Mouse (Mus musculus) gonadal fat pad, adult 2 months (tissue): ENCODE results near the gene Lmntd1. TPM values are rescaled to one million over a fixed set of nuclear protein-coding genes. Genes with fewer than 3 reads are reported as not detected.

Experiments
- DNase-seq: peaks from one replicate; pipeline ENCODE4 v3.0.0-alpha.2; 2012; ENCODE audit warnings: low read depth
- polyA plus RNA-seq: library from polyadenylated mRNA; depleted of rRNA; stranded (reverse); fragments of >200 nt; gene quantifications from 2 replicates; pipeline ENCODE4 v1.2.3, GENCODE M21; 2012; rRNA removed

The Lmntd1 gene
- polyA plus RNA-seq, result 1.5 and 2.5 TPM in 2 replicates

DNA sequence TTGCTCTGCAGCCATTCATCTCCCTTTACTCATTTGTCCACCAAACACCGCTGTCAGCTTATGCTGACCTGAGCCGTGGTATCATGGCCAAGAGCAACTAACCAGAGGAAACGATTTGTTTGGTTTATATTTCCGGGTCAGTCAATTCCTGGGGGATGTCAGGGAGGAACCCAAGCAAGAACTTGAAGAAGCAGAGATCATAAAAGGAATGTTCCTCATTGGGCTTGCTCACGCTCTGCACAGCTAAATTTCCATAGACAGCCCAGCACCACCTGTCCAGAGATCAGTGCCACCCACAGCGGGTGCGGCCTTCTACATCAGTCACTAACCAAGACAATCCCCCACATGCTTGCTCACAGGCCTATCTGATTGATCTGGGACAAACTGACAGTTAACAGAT lies at the start of gene Lmntd1:
Lmntd1 (minus strand) TSS at position 101 of the 400 bp plus-strand sequence.
- no peak for DNase-seq

DNA sequence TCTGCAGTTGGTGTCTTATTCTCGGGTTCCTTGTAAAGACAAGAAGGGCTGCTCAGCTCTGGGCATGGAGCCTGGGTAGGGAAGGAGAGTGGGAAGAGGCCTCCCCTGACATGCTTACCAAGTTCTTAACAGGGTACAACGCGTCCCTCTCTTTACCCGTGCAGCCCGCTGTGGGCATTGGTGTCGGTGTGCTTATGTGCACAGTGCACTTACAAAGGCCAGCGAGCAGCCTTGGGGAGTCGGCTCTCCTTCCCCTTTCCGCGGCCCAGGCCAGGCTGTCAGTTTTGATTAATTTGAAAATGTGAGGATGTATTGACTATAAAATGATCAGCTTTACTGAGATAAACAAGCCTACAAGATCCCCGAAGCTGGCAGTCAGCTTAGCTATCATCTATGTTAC lies 46.8 kb upstream of the Lmntd1 start:
- no peak for DNase-seq

DNA sequence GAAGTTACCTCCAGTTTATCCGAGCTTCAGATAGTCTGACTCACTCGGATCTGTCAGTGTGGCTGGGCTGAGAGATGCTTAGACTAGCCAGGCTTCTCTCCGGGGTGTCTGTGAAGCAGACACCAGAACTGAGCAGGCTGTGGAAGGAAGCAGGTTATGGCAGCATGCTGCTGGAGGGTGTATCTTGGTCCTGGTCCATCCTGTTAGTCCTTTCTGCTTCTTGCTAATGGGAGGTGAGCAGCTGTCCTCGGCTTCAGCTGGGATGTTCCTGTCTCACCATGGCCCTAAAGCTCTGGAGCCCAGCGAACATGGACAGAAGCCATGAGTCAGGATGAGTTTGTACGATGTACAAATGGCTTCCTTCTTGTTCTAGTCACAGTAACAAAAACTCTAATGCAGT lies 45.0 kb upstream of the Lmntd1 start:
- DNase-seq, result no peak

DNA sequence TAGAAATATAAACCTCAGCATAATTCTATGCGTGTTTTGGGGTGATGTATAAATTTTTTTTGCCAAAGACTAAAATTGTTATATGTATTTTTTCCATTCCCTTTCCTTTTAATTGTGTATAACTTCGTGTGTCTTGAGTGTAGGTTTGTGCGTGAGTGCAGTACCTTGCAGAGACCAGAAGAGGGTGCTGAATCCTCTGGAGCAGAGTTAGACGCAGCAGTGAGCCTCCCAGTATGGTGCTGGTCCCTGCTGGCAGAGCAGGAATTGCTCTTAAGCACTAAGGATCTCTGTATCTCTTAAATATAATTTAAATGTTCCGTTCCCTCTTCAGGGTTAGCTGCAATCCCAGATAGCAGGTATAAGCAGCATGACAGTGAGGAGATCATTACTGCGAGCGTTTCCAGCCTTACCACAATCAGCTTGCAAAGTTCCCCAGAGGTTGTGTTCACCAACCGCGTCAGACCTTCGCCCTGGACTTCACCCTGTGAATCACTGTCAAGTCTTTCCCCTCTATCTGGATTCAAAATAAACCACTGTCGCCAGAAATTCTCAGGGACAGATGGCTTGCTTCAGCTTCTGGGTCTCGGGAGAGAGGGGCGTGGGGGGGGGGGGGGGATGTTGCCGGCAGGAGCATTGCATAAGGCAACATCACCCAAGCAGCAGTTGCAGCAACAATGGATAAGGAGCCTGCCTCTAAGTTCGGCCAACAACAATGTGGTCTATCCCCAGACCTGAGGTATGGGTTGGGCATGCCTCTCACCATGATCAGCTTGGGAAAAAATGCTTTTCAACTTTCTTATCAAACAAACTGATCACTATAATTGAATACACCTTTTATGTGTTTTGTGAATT lies 42.8 kb upstream of the Lmntd1 start:
- DNase-seq, result no peak

DNA sequence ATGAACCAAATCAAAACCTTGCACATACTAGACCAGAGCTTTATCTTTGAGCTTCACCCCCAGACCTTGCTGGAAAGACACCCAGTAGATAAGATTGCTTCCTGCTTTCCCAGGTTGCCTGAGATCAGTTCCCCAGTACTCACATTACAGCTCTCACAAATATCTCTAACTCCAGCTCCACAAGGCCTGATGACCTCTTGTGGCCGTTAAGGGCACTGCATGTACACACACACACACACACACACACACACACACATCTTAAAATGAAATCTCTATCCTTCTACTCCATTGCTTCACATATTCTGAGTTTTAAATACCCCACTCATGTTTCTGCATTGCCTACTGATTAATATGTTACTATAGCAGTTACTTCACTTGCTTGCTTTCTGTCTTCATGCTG lies 41.6 kb upstream of the Lmntd1 start:
- no peak for DNase-seq

DNA sequence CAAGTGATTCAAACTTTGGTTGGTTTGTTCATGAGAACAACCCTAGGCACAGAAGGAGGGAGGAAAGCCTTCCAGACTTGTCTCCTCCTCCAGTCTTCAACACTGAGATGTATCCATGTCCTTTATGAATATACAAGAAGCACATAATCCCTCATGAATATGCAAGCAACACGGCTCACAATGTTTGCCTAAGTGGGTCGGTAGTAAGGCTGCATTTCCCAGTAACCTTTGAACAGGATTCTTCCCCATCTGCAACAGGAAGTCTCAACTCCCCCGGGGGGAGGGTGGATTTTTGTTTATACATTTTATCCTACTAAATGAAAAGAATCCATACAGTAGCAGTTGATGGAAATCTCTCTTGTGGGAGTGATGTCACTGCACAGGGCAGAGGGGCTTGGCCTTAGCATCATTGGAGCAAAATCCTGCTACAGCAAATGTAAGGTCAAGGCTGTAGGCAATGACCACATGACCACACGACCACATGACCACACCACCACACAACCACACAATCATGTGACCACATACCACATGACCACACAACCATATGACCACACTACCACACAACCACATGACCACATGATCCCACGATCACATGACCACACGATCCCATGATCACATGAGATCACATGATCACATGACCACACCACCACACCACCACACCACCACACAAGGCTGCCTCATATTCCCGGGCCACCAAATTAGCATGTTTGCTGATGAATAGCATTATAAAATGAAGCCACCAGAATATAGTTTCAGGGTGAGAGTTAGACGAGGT lies 40.1 kb upstream of the Lmntd1 start:
- no peak for DNase-seq

DNA sequence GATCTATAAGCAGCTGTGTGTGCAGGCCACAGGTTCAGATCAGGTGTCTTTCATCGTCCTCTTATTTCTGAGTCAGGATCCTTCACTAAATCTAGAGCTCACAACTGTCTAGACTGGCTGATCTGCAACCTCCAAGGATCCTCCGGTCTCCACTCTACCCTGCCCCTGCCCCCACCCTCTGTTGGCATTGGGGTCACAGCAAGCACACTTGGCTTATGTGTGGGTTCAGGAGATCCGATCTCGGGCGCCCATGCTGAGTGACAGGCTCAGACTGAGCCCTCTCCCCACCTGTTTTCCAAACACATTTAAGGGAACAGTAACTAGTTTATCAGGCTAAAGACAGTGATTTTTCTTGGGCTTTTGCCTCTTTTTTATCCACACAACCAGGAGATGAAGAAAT lies 39.5 kb upstream of the Lmntd1 start:
- DNase-seq, result no peak

DNA sequence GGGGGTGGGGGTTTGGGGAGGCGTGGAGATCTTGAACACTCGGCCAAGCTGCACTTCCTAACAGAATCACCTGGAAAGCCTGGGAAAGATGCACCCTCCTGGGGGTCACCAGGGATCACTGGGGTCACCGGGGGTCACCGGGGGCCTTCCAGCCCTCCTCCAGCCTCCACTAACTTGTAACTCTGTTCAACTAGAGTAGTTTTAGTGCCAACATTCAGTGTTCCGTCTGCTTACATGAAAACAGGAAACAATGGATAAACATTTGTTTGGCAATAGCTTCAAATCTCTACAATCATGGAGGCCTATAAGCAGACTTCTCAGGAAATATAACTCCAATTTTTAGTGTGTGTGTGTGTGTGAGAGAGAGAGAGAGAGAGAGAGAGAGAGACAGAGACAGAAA lies 38.9 kb upstream of the Lmntd1 start:
- no peak for DNase-seq

DNA sequence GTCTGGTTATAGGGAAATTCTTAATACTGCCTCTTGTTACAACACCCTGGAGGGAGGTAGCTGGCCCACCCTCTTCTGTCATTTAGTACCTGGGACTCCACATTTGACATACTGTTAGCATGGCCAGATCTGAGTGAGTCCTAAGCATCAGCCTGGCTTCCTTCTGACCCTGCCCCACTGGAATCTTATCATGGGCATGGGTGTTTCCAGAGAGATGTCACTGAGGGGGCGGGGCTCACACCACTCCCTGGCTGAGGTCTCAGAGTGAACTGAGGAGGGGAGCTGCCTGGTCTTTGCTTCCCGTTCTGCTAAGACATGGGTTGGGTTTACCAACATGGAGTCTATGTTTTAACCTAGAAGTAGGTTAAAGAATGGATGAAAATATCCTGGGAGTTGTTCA lies 37.9 kb upstream of the Lmntd1 start:
- DNase-seq, result no peak

DNA sequence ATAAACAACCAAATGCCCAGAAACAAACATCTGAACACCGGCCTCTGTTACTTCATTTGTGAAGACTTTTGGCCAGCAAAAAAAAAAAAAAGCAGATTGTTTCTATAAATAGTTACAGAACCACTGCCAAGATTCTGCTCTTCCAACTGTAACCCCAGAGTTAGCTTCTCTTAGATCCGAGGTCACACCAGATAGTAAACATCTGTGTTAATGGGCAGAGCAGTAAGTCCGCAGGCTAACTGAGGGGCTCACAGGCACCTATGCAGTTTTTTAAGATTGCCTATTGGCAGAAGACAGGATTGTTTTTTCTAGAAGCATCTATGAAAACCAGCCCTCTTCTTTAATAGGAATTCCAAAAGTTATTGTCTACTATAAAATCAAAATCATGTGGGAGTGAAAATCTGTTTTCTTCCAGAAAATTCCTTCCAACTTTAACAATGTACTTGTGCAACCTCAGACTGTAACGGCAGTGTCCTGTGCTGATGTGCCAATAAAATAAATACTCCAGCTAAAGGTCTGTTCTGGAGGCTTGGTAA lies 26.9 kb upstream of the Lmntd1 start:
- no peak for DNase-seq

DNA sequence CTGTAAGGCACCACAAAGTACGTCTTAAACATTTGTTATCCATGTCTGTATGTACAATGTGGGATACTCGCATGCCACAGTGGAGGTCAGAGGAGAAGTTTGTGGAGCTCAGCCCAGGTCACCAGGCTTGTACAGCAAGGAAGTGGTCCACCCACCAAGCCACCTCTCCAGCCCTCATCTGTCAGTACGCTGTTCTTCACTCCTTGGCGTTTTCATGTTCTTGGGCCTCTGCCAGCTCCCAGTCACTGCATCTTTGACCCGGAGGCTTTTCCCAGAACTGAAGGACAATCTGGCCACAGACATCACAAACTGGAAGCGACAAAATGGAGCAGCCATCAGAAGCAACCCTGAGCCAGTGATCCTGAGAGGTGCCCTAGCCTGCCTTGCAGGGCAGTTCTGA lies 24.1 kb upstream of the Lmntd1 start:
- no peak for DNase-seq

DNA sequence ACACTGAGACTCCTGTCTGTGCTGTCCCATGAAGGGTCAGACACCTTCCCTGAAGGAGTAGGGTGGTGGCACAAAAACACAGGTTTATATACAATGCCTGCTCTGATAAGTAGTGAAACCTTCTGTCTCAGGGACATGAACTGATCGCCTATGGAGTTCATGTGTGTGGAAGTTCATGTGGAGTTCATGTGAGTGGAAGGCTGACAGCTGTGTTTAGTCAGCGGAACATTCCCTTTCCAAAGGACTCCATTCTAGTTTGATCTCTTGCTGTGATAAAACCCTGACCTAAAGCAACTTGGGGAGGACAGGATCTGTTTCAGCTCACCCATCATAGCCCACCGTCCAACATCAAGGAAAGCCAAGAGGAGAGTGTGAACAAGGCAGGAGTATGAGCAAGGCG lies 22.6 kb upstream of the Lmntd1 start:
- no peak for DNase-seq

DNA sequence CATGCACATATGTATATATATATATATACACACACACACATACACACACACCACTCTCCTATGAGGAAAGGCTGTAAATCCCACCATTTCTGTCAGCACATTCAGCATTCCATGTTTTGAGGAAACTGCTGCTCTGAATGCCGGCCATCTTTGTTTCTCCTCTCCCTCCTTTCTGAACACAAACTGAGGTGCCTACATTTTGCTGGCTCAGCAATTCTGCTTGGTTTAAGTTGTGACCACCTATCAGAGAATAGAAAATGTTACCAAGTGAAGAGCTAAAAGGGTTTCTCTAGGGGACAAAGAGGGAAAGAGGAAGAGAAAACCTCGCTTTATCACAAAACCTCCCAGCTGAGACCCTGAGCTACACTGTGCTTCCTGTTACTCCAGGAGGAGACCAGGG lies 20.3 kb upstream of the Lmntd1 start:
- DNase-seq, result no peak

DNA sequence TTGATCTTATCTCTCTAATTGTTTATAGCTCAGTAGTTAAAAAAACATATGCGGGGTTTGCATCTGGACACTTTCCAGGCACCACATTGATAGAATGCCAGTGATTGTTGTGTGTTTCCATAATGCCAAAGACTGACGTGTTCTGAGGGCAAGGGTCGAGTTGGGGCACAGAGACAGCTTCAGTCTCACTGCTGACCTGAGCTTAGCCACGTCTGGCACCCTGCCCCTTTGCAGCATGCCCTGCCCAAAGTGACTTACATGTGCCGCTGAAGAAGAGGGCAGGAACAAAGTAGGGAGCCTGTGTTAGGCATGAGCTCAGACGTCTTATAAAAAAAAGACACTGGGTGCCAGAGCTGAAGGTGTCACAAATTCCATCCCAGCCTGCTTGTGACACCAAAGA lies 16.1 kb upstream of the Lmntd1 start:
- DNase-seq, result no peak

DNA sequence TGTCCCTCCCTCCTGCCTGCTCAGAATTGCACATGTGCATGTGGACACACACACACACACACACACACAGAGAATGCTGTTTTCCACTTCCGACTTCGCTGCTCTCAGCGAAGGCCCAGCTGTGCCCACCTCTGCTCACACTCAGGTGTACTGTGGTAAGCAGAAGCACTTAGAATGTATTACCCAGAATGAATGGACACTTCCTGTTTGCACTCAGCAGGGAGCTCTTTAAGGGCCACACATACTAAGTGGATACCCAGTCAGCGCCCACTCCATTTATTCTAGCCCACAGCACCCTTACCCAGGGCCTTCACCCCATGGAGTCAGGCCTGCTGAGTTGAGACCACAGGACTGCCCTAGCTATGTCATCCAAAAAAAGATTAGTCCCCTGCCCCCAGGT lies 9.0 kb upstream of the Lmntd1 start:
- no peak for DNase-seq

DNA sequence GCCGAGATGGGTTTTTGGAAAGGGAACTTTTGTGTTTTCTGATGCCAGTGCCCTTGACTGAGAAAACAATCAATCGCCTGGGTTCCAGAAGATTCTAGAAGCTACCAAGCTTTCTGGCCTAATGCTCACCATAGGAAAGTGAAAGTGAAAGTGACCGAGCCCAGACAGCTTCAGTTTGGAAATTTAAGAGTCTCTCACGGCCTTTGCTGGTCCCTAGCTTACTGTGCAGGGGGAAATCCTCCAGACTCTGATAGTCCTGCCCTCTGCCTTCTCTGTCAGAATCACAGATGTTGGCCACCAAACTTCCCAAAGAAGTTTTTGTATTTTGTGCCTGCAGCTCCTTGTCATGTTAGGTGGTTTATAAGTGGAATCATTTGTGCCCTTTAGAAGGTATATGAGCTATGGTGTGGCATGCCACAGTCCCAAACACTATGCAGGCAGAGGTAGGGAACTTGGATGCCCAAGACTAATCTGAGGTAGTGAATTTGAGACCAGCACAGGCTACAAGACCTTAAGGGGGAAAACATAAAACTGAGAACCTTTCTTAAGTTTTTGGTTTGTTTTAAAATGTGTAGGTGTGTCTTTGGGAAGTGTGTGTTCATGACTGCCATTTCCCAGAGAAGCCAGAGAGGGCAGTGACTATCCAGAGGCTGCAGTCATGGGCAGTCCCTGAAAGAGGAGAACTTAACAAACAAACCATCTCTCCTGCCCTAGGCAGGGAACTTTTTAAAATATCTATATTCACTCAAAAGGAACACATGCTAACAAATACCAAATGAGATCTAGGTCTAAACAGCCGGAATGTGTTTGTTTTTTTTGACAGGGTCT lies 2.5 kb upstream of the Lmntd1 start:
- DNase-seq, result no peak

DNA sequence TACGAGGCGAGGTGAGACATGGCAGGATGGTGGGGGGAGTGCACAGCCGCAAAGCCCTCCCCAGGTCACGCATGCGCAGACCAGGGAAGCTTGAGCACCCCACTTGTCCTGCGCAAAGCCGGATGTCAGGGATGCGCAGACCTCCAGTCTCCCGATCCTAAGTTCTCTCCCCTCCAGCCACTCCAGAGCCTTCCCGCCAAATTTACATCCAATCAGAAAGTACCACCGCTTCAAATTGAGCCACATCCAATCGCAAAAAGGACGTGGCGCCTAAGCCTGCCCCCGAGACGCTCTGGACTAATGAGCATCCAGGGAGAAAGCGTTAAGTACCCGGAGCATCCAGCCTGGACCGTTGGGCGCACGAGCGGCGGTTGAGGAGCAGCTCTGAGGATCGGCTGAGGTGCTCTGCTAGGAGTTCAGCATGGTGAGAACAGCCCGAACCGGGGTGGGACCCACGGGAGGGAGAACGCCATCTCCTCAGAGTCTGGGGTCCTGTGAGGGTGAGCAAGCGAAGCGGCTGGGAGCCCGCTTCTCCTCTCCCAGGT lies 1.6 kb upstream of the Lmntd1 start, which contains the start of gene Tuba3b:
Tuba3b (plus strand) TSS at position 92 of the 545 bp plus-strand sequence.
- no peak for DNase-seq

DNA sequence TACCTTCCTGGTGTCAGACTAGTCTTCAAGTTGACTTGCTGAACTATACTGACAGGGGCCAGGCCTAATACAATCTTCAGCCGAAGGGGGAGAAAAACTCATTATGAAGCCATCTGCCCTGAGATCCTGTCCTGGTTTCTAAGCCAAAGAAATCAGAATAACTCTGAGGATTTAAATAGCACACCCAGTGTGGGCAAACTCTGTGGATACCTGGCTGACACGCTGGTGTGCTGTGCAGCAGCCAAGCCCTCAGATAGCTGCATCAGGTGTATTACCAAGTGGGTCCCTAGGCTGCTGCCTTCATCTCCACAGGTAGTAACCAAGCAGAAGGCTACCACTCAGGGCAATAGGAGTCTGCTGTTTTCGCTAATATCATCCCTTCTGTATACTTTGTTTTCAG lies 1.5 kb downstream of the Lmntd1 start:
- DNase-seq, result no peak

DNA sequence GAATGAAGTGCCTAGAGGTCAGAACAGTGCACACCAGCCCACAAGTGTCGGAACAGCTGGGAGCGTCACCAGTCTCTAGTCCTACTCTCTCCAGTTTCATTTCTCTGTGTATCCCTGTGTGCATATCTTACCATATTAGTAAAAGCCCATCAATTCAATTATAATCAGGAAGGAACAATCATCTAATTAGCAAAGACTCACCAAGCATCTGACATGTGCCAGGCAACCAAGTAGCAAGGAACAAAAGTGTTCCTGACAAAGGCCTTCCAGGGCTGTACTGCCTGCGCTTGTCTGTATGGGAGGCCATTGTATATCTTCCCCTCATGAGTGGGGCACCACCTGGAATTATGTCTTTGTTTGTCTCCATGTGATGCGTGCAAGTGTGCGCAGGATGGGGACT lies 3.2 kb downstream of the Lmntd1 start:
- DNase-seq, result no peak

DNA sequence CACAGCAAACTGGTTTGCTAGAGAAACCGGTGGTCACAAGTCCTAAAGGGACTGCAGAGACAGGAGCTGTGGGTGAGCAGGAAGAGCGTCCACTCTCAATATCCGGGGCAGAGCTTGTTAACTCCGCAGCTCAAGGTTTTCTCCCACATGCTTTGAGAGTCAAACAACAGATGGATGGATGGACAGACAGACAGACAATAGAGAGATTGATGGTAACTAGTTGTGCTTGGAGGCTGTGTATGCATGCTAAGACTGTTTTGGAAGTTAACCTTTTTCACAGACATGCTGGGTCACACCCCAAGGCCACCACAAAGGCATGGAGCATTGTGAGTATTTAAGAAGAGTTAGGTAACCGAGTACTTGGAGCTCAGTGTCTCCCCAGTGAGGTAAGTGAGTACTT lies 5.4 kb downstream of the Lmntd1 start:
- DNase-seq, result no peak

DNA sequence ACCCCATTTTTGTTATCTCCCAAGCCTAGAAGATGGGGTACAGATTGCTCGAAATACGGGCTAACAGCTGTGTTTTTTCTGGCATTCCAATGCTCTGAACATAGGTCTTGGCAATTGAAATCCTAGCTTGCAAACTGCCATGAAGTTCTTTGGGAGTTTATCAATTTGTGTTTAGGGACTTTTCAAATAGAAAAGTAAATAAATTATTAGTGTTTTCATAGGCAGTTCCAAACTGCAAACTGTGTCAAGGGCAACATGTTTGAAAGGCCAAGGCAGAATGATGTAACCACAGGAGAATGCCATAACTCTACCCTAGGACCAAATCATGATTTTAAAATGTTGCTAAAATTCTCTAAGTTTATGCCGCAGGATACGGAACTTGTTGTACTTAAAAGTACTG lies 6.4 kb downstream of the Lmntd1 start:
- no peak for DNase-seq

DNA sequence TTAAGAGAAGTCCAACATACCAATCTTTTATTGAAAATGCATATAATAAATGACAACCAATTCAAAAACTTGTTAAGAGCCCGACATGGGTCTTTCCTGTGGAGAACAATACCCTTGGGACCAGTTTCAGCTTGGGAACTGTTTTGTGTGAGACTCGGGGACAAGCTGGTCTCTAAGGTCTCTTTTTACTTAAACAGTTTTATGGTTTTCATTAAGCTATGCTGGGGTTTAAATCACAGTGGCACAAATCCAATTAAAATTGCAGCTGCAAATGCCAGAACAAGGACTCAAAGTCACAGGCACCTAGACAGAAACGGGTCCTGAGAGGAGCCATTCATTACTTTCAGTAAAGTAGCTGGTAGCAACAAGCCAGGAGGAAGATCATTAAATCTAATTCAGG lies 8.9 kb downstream of the Lmntd1 start:
- DNase-seq, result no peak
